Mouse (Mus musculus) liver, embryonic 12.5 days (tissue): ENCODE measurements at regions not wholly inside any gene's neighbourhood (a gene's known extent, or its start where the extent isn't known, plus 50 kb on each side); places are given as distances from the start of the nearest gene placed in this dataset.
A peak's percentile ranks its signal among the peaks of the same experiment; 100 is the strongest.
"Not testable (repeated sequence)": the region's sequence is repeated elsewhere in the genome, so short reads cannot be mapped to it uniquely, and the experiment has no call there.

Source experiments
- ATAC-seq: fragments of 200-750 bp; cut with Nextera tagmentation; 2 replicates; pipeline ENCODE4 v1.8.0; 2017; ENCODE audit warnings: moderate number of reproducible peaks, mild to moderate bottlenecking, moderate library complexity
- H3K27ac ChIP-seq: fragments of 300-500 bp; sonication (generic); 2 replicates; pipeline ENCODE4 v1.5.1; 2016; ENCODE audit warnings: mild to moderate bottlenecking
- H3K27me3 ChIP-seq: fragments of 300-500 bp; sonication (generic); replicated peaks from 2 replicates; pipeline ENCODE4 v1.6.1; 2016; ENCODE audit warnings: mild to moderate bottlenecking, moderate library complexity
- H3K36me3 ChIP-seq: fragments of 300-500 bp; sonication (generic); 2 replicates; pipeline ENCODE4 v1.6.1; 2016; ENCODE audit warnings: mild to moderate bottlenecking, moderate library complexity
- H3K4me1 ChIP-seq: fragments of 300-500 bp; sonication (generic); 2 replicates; pipeline ENCODE4 v1.6.1; 2016
- H3K4me2 ChIP-seq: fragments of 300-500 bp; sonication (generic); 2 replicates; pipeline ENCODE4 v1.6.1; 2016; ENCODE audit warnings: mild to moderate bottlenecking, moderate library complexity
- H3K4me3 ChIP-seq: fragments of 300-500 bp; sonication (generic); 2 replicates; pipeline ENCODE4 v1.5.1; 2016; ENCODE audit warnings: mild to moderate bottlenecking, moderate library complexity
- H3K9ac ChIP-seq: fragments of 300-500 bp; sonication (generic); 2 replicates; pipeline ENCODE4 v1.6.1; 2016; ENCODE audit warnings: mild to moderate bottlenecking, moderate library complexity
- H3K9me3 ChIP-seq: fragments of 300-500 bp; sonication (generic); replicated peaks from 2 replicates; pipeline ENCODE4 v1.6.1; 2016; ENCODE audit warnings: mild to moderate bottlenecking, moderate library complexity
- WGBS: fragments of 180-500 bp; shearing (Covaris S2); methylation state at CpG from one replicate; pipeline ENCODE4 v1.1.7; 2016; ENCODE audit not compliant: insufficient replicate concordance; 5-methylcytosine and 5-hydroxymethylcytosine counted together

DNA sequence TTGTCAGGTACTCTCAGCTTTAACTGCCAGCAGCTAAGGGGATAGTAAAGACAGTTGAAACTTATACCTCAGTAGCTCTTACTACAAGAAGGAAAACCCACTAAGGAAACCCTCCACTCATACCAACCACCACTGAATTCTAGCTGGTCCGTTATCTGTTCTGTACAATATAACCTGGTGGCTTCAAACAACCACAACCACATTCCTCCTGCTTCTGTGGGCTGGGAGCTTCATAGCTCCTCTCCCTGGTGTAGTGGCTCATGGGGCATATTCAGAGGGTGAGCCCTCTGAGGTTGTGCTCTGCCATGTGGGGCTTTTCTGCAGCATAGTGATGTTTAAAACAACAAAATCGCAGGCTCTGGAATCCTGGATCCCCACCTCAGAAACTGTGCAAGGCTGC lies 110.0 kb upstream of the Arid1b start:
- Histone ChIP-seq H3K36me3 (no peaks in the 10 kb centered on the region), H3K27ac (no peak overlapping the region), H3K9me3 (no peaks in the 10 kb centered on the region), H3K4me3 (no peak overlapping the region), H3K4me2 (no peak overlapping the region), H3K4me1 (no peaks in the 10 kb centered on the region), H3K9ac (no peak overlapping the region), H3K27me3 (no peaks in the 10 kb centered on the region)
- no peak for ATAC-seq
- 53% methylated on average over 2 of the region's 2 CpGs for WGBS

DNA sequence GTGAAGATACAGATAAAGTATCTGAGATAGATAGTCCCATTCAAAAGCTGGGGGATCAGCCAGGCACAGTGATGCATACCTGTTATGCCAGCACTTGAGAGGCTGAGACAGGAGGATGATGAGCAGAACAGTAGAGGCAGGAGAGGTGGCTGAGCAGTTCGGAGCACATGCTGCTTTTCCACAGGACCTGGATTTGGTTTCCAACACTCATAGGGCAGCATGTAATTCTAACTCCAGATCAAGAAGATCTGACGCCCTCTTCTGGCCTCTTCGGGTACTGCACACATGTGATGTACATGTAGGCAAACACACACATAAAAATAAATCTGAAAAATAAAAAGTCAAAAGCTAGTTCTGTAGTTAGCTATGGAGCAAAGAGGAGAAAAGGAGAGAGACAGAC lies 109.4 kb upstream of the Arid1b start:
- no peak for ATAC-seq
- Histone ChIP-seq H3K4me1 (no peaks in the 10 kb centered on the region), H3K9ac (no peak overlapping the region), H3K27me3 (no peaks in the 10 kb centered on the region; the same call in 1 of the 2 replicates), H3K27ac (no peak overlapping the region), H3K36me3 (no peaks in the 10 kb centered on the region), H3K4me2 (no peak overlapping the region), H3K9me3 (no peaks in the 10 kb centered on the region), H3K4me3 (no peak overlapping the region)
- 46% methylated on average over 3 of the region's 3 CpGs for WGBS

DNA sequence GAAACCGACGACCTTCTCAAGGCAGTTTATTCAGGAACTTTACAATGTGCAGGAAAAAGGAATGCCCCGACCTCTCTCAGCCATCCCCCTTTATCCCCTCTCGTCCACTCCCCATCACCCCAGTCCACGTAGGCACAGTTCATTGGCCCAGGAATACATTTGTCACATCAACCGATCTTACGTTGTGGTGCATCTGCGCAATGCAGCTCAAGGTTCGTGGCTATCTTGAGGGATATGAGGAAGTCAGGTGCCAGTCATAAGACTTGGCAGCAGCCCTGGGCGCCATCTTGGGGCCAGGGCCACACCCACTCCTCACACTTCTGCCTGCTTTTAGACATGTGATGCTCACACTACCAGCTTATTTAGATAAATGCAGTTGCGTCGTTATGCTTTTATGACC lies 106.8 kb upstream of the Arid1b start:
- not testable (repeated sequence) for H3K4me1 ChIP-seq, ATAC-seq, H3K27me3 ChIP-seq

DNA sequence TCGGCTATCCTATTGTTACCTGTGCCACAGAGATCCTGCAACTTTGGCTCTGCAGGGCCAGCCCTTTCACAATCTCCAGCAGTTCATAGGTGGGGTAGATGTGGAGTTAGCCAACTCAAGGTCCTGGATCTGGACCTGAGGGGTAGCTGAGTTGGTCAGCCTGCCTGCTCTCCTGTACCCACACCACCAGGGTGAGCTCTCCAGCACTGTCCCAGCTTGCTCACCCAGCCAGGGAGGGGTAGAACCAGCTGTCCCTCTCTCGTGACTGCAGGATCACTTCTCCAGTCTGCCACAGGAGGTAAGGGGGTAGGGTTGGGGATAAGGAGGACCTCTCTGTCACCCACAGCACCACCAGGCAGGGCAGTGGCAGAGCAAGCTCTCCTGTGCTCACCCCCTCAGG lies 104.6 kb upstream of the Arid1b start:
- H3K4me1 ChIP-seq, result no peaks in the 10 kb centered on the region
- no peak for ATAC-seq
- H3K9me3 ChIP-seq, result no peaks in the 10 kb centered on the region
- no peak overlapping the region for H3K4me3 ChIP-seq
- H3K9ac ChIP-seq, result no peak overlapping the region
- no peaks in the 10 kb centered on the region for H3K36me3 ChIP-seq
- H3K4me2 ChIP-seq, result no peak overlapping the region
- H3K27ac ChIP-seq, result no peak overlapping the region
- peaks cover 6% of the 10 kb centered on the region; the same call in 1 of the 2 replicates for H3K27me3 ChIP-seq
- 45% methylated on average over 2 of the region's 2 CpGs for WGBS

More for the DNA sequence above, 106.8 kb upstream of the Arid1b start:
- not testable (repeated sequence) for H3K4me3 ChIP-seq, H3K36me3 ChIP-seq, H3K9me3 ChIP-seq, H3K4me2 ChIP-seq, H3K9ac ChIP-seq, H3K27ac ChIP-seq
- 72% methylated on average over 12 of the region's 12 CpGs for WGBS

DNA sequence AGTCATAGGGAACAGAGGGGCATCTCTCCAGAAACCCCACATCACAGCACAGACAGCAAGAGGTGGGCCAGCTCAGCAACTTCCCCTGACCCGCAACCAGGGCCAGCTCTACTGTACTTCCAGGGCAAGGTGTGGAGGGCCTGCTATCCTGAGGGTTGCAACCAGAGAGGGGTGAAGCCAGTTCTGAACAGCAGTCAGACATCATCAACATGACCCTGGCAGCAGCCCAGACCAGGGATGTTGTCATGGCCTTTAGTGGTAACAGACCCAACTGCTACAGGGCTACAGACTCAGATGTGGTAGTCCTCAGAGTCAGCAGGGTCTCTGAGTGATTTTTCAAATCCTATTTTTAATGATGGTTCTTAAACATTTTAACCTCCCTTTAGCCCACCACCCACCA lies 104.0 kb upstream of the Arid1b start:
- H3K4me1 ChIP-seq, result no peaks in the 10 kb centered on the region
- H3K27me3 ChIP-seq, result peaks cover 6% of the 10 kb centered on the region; the same call in 1 of the 2 replicates
- no peaks in the 10 kb centered on the region for H3K9me3 ChIP-seq
- H3K27ac ChIP-seq, result no peak overlapping the region
- no peaks in the 10 kb centered on the region for H3K36me3 ChIP-seq
- no peak overlapping the region for H3K4me2 ChIP-seq
- ATAC-seq, result no peak
- no peak overlapping the region for H3K9ac ChIP-seq
- 80% methylated on average over 1 of the region's 1 CpGs for WGBS
- H3K4me3 ChIP-seq, result no peak overlapping the region

DNA sequence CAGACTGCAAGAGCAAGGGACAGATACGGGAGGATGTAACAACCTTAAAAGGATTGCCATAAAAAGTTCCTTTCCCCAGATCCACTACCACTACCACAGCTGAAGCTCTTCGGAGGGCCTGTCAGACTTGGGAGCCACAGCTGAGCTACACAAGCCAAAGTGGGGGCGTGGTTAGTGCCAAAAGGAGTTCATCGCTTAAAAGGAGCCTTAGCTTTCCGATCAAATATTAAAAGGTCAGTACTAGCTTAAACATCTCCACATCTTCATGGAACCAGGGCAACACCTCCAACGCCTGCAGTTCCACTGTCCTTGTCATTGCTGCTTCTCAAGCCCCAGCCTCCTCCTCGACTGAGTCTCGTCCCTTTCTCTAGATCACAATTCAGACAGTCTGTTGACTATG lies 102.6 kb upstream of the Arid1b start:
- 73% methylated on average over 8 of the region's 8 CpGs for WGBS

DNA sequence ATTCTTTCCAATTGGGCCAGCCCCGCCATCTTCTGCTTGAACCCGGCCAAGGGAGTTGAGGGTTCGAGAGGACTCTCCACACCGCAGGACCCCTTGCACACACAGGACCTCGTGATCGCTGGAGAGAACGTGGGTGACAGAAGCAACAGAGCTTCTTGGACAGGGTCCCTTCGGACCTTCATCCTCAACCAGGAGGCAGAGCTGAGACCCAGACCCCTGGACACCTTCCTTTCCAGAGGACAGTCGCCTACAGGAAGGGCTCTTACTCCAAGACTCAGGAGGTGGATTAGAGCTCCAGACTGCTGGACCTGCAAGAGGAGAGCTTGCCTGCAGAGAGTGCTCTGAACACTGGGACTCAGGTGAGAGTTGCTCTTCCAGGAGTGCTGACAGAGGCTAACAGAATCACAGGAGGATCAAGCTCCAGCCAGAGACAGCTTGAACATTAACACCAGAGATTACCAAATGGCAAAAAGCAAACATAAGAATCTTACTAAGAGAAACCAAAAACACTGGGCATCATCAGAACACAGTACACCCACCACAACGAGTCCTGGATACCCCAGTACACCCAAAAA lies 99.3 kb upstream of the Arid1b start:
- 67% methylated on average over 10 of the region's 10 CpGs for WGBS
- H3K27me3 ChIP-seq, H3K36me3 ChIP-seq, H3K4me1 ChIP-seq, H3K9ac ChIP-seq, H3K4me3 ChIP-seq, H3K9me3 ChIP-seq, ATAC-seq, H3K27ac ChIP-seq, H3K4me2 ChIP-seq: not testable (repeated sequence)

More for the DNA sequence above, 102.6 kb upstream of the Arid1b start:
- peaks cover 6% of the 10 kb centered on the region; the same call in 1 of the 2 replicates for H3K27me3 ChIP-seq
- ATAC-seq, result no peak
- H3K27ac ChIP-seq, result no peak overlapping the region
- H3K9ac ChIP-seq, result no peak overlapping the region
- no peak overlapping the region for H3K4me3 ChIP-seq
- no peaks in the 10 kb centered on the region for H3K9me3 ChIP-seq
- H3K4me1 ChIP-seq, result no peaks in the 10 kb centered on the region
- H3K36me3 ChIP-seq, result no peaks in the 10 kb centered on the region
- no peak overlapping the region for H3K4me2 ChIP-seq

DNA sequence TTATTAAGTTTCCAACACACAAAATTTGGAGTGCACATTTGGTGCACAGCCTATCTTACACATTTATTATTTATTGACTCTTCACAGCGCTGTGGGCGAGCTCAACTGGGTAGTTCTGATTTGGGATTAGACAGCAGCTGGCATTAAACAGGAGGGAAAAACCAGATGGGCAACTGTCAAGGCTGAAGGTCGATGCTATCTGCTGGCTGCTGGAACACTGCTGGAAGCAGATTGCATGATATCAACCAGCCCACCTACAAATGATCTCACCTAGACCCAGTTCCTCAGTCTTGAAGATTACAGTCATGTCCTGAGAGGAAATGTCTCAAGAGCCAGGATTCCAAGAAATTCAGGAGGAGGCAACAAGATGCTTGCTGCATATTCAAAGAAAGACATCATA lies 91.0 kb upstream of the Arid1b start:
- ATAC-seq, result no peak

DNA sequence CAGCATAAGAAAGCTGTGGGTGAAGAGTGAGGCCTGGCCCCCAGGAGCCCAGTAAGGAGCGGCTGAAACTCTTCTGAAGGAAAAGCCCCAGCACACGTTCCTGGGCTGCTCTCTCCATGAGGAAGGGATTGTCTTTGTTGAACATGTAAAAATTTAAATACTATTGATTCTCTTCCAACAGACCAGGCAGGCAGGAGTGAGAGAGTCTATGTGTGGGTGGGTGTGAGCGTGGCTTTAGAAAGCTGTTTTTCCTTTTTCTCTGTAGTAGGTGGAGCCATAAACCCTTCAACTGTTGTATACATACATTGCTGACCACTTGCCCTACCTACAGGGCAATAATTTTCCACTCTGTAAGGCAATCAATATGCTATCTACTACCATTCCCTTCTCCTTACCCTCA lies 87.6 kb upstream of the Arid1b start:
- whole genome bisulfite sequencing, result 61% methylated on average over 3 of the region's 3 CpGs
- no peak overlapping the region for H3K4me3 ChIP-seq
- H3K4me2 ChIP-seq, result no peak overlapping the region

More for the DNA sequence above, 91.0 kb upstream of the Arid1b start:
- H3K9ac ChIP-seq, result no peak overlapping the region
- H3K4me2 ChIP-seq, result no peak overlapping the region
- H3K27ac ChIP-seq, result no peak overlapping the region
- H3K36me3 ChIP-seq, result no peaks in the 10 kb centered on the region
- H3K4me1 ChIP-seq, result peaks cover 9% of the 10 kb centered on the region
- WGBS, result 59% methylated on average over 3 of the region's 3 CpGs
- no peak overlapping the region for H3K4me3 ChIP-seq
- H3K27me3 ChIP-seq, result no peaks in the 10 kb centered on the region; the same call in 1 of the 2 replicates
- H3K9me3 ChIP-seq, result no peaks in the 10 kb centered on the region

DNA sequence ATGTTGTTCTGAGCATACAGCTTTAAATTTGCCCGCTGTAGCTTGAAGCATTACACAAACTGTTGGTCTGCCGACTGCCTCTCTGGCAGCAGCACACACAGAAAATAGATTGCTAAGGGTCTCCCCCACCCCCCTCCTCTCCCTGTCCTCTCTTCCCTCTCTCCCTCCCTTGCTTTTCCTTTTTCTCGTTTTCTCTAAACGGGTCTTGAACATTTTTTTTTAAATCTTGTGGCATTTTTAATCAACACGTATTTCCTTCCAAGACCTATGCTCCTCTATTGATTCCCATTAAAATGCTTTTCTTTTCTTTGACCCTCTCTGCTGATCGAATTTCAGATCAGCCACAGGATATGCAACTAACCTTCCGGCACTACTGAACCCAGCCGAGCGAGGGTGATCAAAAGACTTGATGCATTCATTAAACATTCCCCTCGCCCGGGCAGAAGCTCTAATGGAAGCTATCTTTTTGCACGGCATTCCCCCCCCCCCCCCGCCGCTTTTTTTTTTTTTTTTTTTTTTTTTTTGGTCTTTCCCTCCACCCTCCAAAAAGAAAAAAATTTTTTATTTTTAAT lies 86.9 kb upstream of the Arid1b start:
- no peaks in the 10 kb centered on the region for H3K9me3 ChIP-seq
- peak overlapping the region; percentile 86 for H3K27ac ChIP-seq
- under 1% methylated on average over 12 of the region's 14 CpGs for WGBS
- ATAC-seq, result no peak
- peak overlapping the region; percentile 69 for H3K4me3 ChIP-seq
- H3K36me3 ChIP-seq, result no peaks in the 10 kb centered on the region
- H3K4me2 ChIP-seq, result peak overlapping the region; percentile 95
- peaks cover 17% of the 10 kb centered on the region for H3K4me1 ChIP-seq
- H3K27me3 ChIP-seq, result peaks cover 14% of the 10 kb centered on the region; the same call in 1 of the 2 replicates
- H3K9ac ChIP-seq, result peak overlapping the region; percentile 82; the same call in 1 of the 2 replicates

More for the DNA sequence above, 87.6 kb upstream of the Arid1b start:
- peaks cover 17% of the 10 kb centered on the region for H3K4me1 ChIP-seq
- no peak for ATAC-seq
- H3K36me3 ChIP-seq, result no peaks in the 10 kb centered on the region
- no peak overlapping the region for H3K9ac ChIP-seq
- no peak overlapping the region for H3K27ac ChIP-seq
- peaks cover 14% of the 10 kb centered on the region; the same call in 1 of the 2 replicates for H3K27me3 ChIP-seq
- H3K9me3 ChIP-seq, result no peaks in the 10 kb centered on the region

DNA sequence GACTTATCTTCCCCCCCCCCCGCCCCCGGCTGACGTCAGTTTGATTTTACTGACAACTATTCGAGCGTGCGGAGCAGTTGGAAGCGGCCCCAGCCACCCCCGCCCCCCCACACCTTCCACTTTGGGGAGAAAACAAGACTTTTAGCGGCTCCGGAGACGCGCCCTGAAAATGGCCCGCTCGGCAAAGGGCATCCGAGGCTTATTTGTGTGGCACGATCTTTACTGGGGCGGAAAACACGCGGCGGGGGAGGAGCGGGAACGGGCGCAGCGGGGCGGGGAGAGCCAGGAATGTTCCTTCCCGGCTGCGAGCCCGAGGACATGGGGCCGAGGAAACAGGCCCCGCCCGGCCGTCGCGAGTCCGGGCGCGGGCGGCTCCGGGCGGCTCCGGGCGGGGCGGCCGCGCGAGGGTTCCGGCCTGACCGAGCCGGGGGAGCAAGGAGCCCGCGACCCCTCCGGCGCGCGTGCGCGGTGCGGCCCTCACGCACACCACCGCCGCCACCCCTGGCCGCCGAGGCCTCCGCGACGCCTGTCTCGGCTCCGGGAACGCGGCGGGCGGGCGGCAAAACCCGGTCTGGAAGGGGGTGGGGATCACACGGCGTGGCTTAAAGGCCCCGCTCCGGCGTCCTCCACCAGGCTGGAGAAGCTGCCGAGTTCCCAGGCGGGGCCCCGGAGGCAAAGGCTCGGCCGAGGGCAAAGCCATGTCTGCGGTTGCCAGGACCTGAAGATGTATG lies 86.1 kb upstream of the Arid1b start:
- 5% methylated on average over 82 of the region's 85 CpGs for WGBS
- H3K9me3 ChIP-seq, result no peaks in the 10 kb centered on the region
- H3K27me3 ChIP-seq, result peaks cover 21% of the 10 kb centered on the region; the same call in 1 of the 2 replicates
- peak; percentile 93 for ATAC-seq
- peak overlapping the region; percentile 95 for H3K4me2 ChIP-seq
- no peaks in the 10 kb centered on the region for H3K36me3 ChIP-seq
- peak overlapping the region; percentile 86 for H3K27ac ChIP-seq
- H3K9ac ChIP-seq, result peak overlapping the region; percentile 82
- H3K4me3 ChIP-seq, result peak overlapping the region; percentile 69
- peaks cover 17% of the 10 kb centered on the region for H3K4me1 ChIP-seq

DNA sequence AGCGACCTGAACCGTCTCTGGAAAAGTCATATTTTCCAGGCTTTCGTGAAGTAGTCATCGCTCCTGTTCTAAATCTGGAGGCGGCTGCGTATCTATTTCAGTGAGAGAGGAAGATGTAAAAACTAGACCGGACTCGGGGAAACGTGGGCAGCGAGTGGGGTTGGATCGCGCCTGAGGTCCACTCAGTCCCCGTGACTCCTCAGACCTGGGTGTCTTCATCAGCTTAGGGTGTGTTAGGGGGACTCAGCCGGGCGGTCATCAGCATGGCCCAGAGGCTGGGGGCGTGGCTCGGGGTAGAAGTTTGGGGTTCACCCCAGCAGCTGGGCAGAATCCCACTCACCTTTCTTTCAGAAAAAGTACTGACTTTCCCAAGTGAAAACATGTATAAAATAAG lies 85.6 kb upstream of the Arid1b start:
- Histone ChIP-seq H3K4me3 (peak overlapping the region; percentile 69), H3K27me3 (peaks cover 21% of the 10 kb centered on the region; the same call in 1 of the 2 replicates), H3K36me3 (no peaks in the 10 kb centered on the region), H3K9me3 (no peaks in the 10 kb centered on the region), H3K27ac (peak overlapping the region; percentile 86), H3K9ac (peak overlapping the region; percentile 82), H3K4me1 (peaks cover 17% of the 10 kb centered on the region), H3K4me2 (peak overlapping the region; percentile 95)
- peak; percentile 31; the same call in 1 of the 2 replicates for ATAC-seq
- 3% methylated on average over 17 of the region's 17 CpGs for WGBS
